In the genomic region with DNA sequence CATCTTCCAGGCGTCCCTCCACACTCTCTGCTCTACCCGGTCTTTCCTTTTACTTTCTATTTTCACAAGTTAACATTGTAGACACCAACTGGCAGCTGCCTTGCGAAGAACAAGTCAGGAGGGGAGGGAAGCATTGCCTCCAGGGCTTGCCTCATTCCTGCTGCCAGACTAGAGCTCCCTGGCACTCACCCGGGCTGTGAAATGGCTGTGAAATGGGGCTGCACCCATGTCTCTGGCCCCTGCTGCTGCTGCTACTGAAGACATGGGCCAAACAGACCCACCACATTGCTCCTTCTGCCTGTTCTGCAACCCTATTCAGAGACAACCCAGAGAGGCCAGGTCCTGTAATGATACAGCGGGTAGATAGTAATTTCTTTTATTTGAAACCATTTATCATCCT, we compare ENCODE assay signal across 17 mouse cellular contexts.
"Had no signal": no experiment of that assay in that cellular context is flagged by ENCODE, and none has a peak within 500 bp of the region (broad histone marks: within the 10 kb centered on the region; RNA-seq: fewer than 3 reads in every experiment).

No protein-coding gene starts in this region.

- H3K4me3 ChIP-seq: left cerebral cortex, adult 2 months; limb, embryonic 10.5 days; liver, embryonic 15.5 days; megakaryocyte, embryonic 14.5 days; midbrain, embryonic 15.5 days; neural tube, embryonic 13.5 days had no signal

- H3K36me3 ChIP-seq: limb, embryonic 10.5 days; liver, embryonic 15.5 days; midbrain, embryonic 15.5 days; neural tube, embryonic 13.5 days had no signal

- H3K9me3 ChIP-seq: limb, embryonic 10.5 days; liver, embryonic 15.5 days; midbrain, embryonic 15.5 days; neural tube, embryonic 13.5 days had no signal

- H3K4me2 ChIP-seq: liver, embryonic 11.5 days; liver, embryonic 15.5 days; midbrain, embryonic 11.5 days; midbrain, embryonic 15.5 days; neural tube, embryonic 13.5 days had no signal

- ATAC-seq: midbrain, embryonic 15.5 days had no signal

- H3K4me1 ChIP-seq: limb, embryonic 10.5 days; liver, embryonic 15.5 days; megakaryocyte, embryonic 14.5 days; midbrain, embryonic 15.5 days; neural tube, embryonic 13.5 days had no signal

- H3K27ac ChIP-seq: kidney, postnatal 0 days; left cerebral cortex, adult 2 months; limb, embryonic 10.5 days; liver, embryonic 15.5 days; macrophage; midbrain, embryonic 15.5 days; neural tube, embryonic 13.5 days had no signal

- H3K9ac ChIP-seq: liver, embryonic 15.5 days; midbrain, embryonic 15.5 days; neural tube, embryonic 13.5 days had no signal

- H3K27me3 ChIP-seq: liver, embryonic 15.5 days had no signal

- DNase-seq: kidney, postnatal 36 days; lung, adult 2 months; lung, postnatal 10 days; retina, postnatal 1 day; right cerebral cortex, postnatal 4 days; spleen, adult 18-20 months; thymus, postnatal 36 days had no signal
